Mouse (Mus musculus): ENCODE data around the gene Lad1. TPM values are rescaled to one million over a fixed set of nuclear protein-coding genes. Genes with fewer than 3 reads are reported as not detected.
A peak's percentile ranks its signal among the peaks of the same experiment; 100 is the strongest.

The Lad1 gene
- polyA plus RNA-seq, 1 experiment from 2014 or later: 109 TPM

DNA sequence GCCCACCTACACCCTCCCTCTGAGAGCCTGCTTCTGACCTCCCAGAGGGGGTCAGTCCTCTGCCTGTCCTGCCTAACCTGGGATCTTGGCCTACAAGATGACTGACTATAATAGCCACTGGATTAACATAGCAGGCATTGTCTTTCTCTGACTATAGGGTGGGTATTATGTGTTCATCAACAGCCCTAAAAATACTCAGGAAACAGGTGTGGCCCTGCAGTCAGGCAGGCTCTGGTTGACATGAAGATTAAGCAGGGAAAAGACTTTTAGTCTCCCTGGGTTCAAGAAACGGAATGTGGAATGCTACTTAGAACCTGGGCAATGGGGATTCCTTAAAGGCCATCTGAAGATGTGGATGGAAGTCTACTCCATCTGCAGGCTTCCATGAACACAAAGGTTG lies 19.9 kb upstream of the Lad1 start:
- H3K4me3 ChIP-seq (replicated peaks; ENCODE audit: low read length): no peak overlapping the region
- no peak overlapping the region for H3K27ac ChIP-seq (ENCODE audit: low read length)
- no peak for ATAC-seq (ENCODE audit: insufficient read depth, low FRiP score)
- 71% methylated on average over 1 of the region's 1 CpGs for WGBS
- no peaks in the 10 kb centered on the region for H3K27me3 ChIP-seq (ENCODE audit: control insufficient read depth, insufficient read depth, low read length)
- no peak overlapping the region for H3K4me2 ChIP-seq (ENCODE audit: low read depth, low read length)
- no peaks in the 10 kb centered on the region for H3K36me3 ChIP-seq (ENCODE audit: control insufficient read depth, insufficient read depth, low read length)
- H3K4me1 ChIP-seq (ENCODE audit: control insufficient read depth, insufficient read depth, low read length): peaks cover 39% of the 10 kb centered on the region
- no peak overlapping the region for H3K9ac ChIP-seq (ENCODE audit: low read length)
- H3K9me3 ChIP-seq (replicated peaks; ENCODE audit: control insufficient read depth, low read length): no peaks in the 10 kb centered on the region

DNA sequence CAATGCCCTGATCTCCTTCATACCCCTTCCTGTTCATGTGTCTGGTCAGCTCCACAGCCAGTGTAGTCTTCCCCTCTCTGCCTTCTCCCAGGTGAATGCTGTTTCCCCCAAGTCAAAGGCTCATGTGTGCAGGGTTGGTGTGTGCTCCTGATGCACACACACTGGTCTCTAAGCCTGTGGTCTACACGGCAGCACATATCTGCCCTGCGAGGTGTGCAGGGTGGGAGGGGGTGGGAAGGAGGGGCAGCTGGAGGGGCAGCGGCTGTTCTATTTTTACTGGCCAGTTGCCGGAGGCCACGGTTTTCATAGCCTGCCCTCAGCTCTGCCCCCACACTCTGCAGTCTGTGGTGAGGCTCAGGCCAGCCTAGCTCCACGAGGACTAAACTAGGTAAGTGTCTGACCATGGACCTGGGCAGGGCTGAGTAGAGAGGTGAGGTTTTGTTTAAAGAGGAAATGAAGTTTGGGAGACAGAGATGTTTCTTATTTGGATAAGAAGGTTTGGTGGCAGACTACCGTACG lies 19.2 kb upstream of the Lad1 start:
- H3K4me1 ChIP-seq (ENCODE audit: control insufficient read depth, insufficient read depth, low read length): peaks cover 33% of the 10 kb centered on the region
- H3K9ac ChIP-seq (ENCODE audit: low read length): peak overlapping the region; percentile 23; the same call in 1 of the 2 replicates
- H3K27ac ChIP-seq (ENCODE audit: low read length): no peak overlapping the region
- 42% methylated on average over 8 of the region's 8 CpGs for WGBS
- no peak for ATAC-seq (ENCODE audit: insufficient read depth, low FRiP score)
- no peaks in the 10 kb centered on the region for H3K9me3 ChIP-seq (replicated peaks; ENCODE audit: control insufficient read depth, low read length)
- no peaks in the 10 kb centered on the region for H3K36me3 ChIP-seq (ENCODE audit: control insufficient read depth, insufficient read depth, low read length)
- H3K4me2 ChIP-seq (ENCODE audit: low read depth, low read length): no peak overlapping the region
- no peak overlapping the region for H3K4me3 ChIP-seq (replicated peaks; ENCODE audit: low read length)
- H3K27me3 ChIP-seq (ENCODE audit: control insufficient read depth, insufficient read depth, low read length): no peaks in the 10 kb centered on the region

DNA sequence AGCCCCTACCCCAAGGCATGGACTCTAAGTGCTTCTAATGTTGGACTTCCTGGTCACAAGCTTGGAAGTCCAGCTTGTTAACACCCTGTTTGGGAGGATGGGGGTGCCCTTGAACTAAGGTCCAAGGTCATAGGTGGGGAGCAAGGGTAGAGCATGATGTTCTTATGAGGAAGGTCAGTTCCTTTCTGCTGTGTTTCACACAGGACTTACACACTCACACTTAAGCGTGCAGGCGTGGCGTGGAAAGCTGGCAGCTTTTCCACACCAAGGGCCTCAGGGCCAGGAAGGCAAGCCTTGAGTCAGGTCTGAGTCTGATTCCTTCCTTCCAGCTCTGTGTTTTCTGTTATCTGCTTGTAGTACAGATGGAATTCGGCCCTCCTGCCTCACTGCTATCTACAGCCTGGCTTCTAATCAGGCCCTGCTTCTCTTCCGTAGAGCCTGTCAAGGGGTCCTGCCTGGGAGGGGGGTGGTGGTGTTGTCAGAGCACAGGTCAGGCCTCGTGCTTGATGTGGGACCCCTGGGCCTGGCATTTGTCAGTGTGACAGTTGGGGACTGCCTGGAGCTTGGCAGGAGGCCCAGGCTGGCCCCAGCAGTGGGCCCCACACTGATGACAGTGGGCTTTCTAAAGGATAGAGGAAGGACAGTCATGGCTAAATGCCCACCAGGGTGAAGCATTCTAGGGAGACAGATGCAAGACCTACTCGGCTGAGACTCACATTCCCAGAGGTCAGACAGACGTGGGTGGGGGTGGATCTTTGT lies 18.0 kb upstream of the Lad1 start:
- Histone ChIP-seq H3K4me3 (replicated peaks; ENCODE audit: low read length) (no peak overlapping the region), H3K9ac (ENCODE audit: low read length) (0 out of 2 replicates have a peak overlapping the region, but pooled peaks have one; percentile 2), H3K27ac (ENCODE audit: low read length) (peak overlapping the region; percentile 28), H3K4me2 (ENCODE audit: low read depth, low read length) (no peak overlapping the region), H3K9me3 (replicated peaks; ENCODE audit: control insufficient read depth, low read length) (no peaks in the 10 kb centered on the region), H3K27me3 (ENCODE audit: control insufficient read depth, insufficient read depth, low read length) (no peaks in the 10 kb centered on the region), H3K4me1 (ENCODE audit: control insufficient read depth, insufficient read depth, low read length) (peaks cover 22% of the 10 kb centered on the region), H3K36me3 (ENCODE audit: control insufficient read depth, insufficient read depth, low read length) (no peaks in the 10 kb centered on the region)
- 29% methylated on average over 8 of the region's 8 CpGs for WGBS
- peak; percentile 67; the same call in 1 of the 2 replicates for ATAC-seq (ENCODE audit: insufficient read depth, low FRiP score)

DNA sequence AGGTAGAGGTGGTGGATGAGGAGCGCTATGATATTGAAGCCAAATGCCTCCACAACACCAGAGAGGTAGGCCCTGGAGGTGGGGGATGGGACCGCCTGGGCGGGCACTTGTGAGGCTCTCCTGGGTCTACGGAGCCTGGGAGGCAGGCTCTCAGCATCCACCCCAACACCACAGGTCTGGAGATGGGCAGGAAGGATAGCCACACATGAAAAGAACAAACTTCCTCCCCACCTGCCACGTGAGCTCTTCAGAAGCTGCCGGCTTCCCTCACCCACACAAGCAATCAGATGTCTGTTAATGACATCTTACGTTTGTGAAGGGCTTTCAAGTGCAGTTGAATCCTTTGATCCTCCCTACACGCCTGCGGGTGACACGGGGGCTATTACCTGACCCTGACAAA lies 10.9 kb upstream of the Lad1 start:
- 32% methylated on average over 10 of the region's 10 CpGs for WGBS
- Histone ChIP-seq H3K9ac (ENCODE audit: low read length) (no peak overlapping the region), H3K36me3 (ENCODE audit: control insufficient read depth, insufficient read depth, low read length) (no peaks in the 10 kb centered on the region), H3K4me2 (ENCODE audit: low read depth, low read length) (no peak overlapping the region), H3K4me3 (replicated peaks; ENCODE audit: low read length) (no peak overlapping the region), H3K4me1 (ENCODE audit: control insufficient read depth, insufficient read depth, low read length) (no peaks in the 10 kb centered on the region), H3K27ac (ENCODE audit: low read length) (no peak overlapping the region), H3K9me3 (replicated peaks; ENCODE audit: control insufficient read depth, low read length) (no peaks in the 10 kb centered on the region), H3K27me3 (ENCODE audit: control insufficient read depth, insufficient read depth, low read length) (no peaks in the 10 kb centered on the region)
- ATAC-seq (ENCODE audit: insufficient read depth, low FRiP score): no peak

DNA sequence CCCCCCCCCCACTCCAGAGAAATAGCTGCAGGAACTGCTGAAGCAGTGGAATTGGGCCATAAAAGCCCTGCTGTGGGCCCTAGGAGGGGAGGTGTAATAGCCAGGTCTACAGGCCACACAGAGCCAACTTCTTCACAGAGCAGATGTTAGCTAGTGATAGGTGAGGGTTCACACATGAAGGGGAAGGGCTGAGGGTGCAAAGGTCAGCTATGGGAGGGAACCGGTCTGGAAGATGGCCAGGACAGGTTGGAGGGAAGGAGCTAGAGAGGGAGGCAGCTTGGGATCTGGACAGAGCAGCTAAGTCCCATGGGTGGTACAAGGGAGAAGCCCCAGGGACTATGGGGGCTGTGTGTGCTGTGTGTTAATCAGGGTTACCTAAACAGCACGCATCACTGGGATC lies 8.2 kb upstream of the Lad1 start:
- H3K9me3 ChIP-seq (replicated peaks; ENCODE audit: control insufficient read depth, low read length): no peaks in the 10 kb centered on the region
- H3K4me1 ChIP-seq (ENCODE audit: control insufficient read depth, insufficient read depth, low read length): peaks cover 17% of the 10 kb centered on the region; the same call in 1 of the 2 replicates
- no peak for ATAC-seq (ENCODE audit: insufficient read depth, low FRiP score)
- WGBS: 67% methylated on average over 2 of the region's 2 CpGs
- no peaks in the 10 kb centered on the region for H3K36me3 ChIP-seq (ENCODE audit: control insufficient read depth, insufficient read depth, low read length)
- H3K27ac ChIP-seq (ENCODE audit: low read length): no peak overlapping the region
- no peak overlapping the region for H3K4me2 ChIP-seq (ENCODE audit: low read depth, low read length)
- H3K9ac ChIP-seq (ENCODE audit: low read length): no peak overlapping the region
- no peak overlapping the region for H3K4me3 ChIP-seq (replicated peaks; ENCODE audit: low read length)
- H3K27me3 ChIP-seq (ENCODE audit: control insufficient read depth, insufficient read depth, low read length): no peaks in the 10 kb centered on the region

DNA sequence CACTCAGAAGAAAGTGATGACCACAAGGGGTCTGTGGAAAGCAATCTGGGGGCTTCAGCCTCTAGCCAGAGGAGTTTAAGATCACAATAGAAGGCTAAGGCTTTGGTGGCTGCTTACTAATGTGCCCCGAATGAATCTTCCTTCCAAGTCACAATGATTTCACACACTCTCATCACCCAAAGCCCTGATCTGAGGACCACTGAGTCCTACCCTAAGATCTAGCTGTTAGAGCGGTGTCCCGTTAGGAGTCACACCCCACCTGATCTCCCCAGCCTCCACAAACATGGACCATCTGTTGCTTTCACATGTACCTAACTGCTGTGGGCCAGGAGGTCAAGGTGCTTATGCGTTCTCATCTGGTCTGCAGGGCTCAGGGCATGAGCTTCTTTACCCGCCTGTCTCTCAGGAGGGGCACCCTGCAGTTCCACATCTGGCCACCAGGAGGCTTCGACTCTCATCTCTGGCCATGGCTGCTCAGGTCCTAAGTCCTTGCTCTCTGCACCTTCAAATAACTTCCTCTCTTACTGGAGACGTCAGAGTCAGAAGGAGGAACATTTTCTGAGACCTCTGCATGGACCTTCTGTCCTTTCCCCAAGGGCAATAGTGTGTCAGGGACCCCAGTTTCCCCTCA lies 7.3 kb upstream of the Lad1 start:
- WGBS: 30% methylated on average over 7 of the region's 7 CpGs
- Histone ChIP-seq H3K4me3 (replicated peaks; ENCODE audit: low read length) (no peak overlapping the region), H3K27me3 (ENCODE audit: control insufficient read depth, insufficient read depth, low read length) (no peaks in the 10 kb centered on the region), H3K4me2 (ENCODE audit: low read depth, low read length) (no peak overlapping the region), H3K4me1 (ENCODE audit: control insufficient read depth, insufficient read depth, low read length) (peaks cover 17% of the 10 kb centered on the region; the same call in 1 of the 2 replicates), H3K9ac (ENCODE audit: low read length) (no peak overlapping the region), H3K27ac (ENCODE audit: low read length) (0 out of 2 replicates have a peak overlapping the region, but pooled peaks have one; percentile 95), H3K36me3 (ENCODE audit: control insufficient read depth, insufficient read depth, low read length) (no peaks in the 10 kb centered on the region), H3K9me3 (replicated peaks; ENCODE audit: control insufficient read depth, low read length) (no peaks in the 10 kb centered on the region)
- no peak for ATAC-seq (ENCODE audit: insufficient read depth, low FRiP score)

DNA sequence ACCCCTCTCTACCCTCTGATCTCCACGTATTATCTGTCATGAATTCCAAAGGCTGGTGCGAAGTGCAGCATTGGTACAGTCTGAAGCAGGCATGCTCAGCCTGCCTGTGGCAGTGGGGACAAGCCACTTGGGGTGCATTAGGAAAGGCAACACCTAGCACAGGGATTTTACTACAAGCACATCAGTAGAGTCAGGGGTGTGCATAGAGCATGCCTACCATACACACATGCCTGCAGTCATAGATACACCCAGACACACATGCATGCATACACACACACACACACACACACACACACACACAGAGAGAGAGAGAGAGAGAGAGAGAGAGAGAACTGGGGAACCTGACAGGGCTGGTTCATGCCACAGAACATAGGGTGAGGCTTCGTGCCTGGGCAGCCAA lies 6.2 kb upstream of the Lad1 start:
- H3K9ac ChIP-seq (ENCODE audit: low read length): 0 out of 2 replicates have a peak overlapping the region, but pooled peaks have one; percentile 41
- WGBS: 64% methylated on average over 3 of the region's 3 CpGs
- H3K4me2 ChIP-seq (ENCODE audit: low read depth, low read length): no peak overlapping the region; the same call in 1 of the 2 replicates
- H3K4me3 ChIP-seq (replicated peaks; ENCODE audit: low read length): no peak overlapping the region
- peaks cover 17% of the 10 kb centered on the region; the same call in 1 of the 2 replicates for H3K4me1 ChIP-seq (ENCODE audit: control insufficient read depth, insufficient read depth, low read length)
- no peaks in the 10 kb centered on the region for H3K9me3 ChIP-seq (replicated peaks; ENCODE audit: control insufficient read depth, low read length)
- no peaks in the 10 kb centered on the region for H3K36me3 ChIP-seq (ENCODE audit: control insufficient read depth, insufficient read depth, low read length)
- H3K27ac ChIP-seq (ENCODE audit: low read length): peak overlapping the region; percentile 95
- H3K27me3 ChIP-seq (ENCODE audit: control insufficient read depth, insufficient read depth, low read length): no peaks in the 10 kb centered on the region
- ATAC-seq (ENCODE audit: insufficient read depth, low FRiP score): peak; percentile 48

DNA sequence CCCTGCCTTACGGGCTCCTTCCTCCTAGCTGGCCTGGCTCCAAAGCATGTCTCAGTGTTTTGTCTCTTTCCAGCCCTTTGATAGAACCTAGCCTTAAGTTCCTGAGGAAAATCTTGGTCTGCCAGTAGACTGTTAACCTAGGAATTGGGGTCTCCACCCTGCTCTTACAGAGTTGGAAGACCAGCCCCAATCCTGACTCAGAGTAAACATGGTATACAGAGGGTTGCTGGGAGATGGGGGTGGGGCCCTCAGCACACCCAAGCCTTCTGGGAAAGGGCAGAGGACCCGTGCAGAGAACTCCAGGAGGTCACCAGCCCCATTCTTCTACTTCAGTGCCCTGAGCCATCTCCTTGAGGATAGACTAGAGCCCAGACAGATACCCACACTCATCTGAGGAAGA lies 5.8 kb upstream of the Lad1 start:
- H3K9ac ChIP-seq (ENCODE audit: low read length): 0 out of 2 replicates have a peak overlapping the region, but pooled peaks have one; percentile 31
- H3K4me1 ChIP-seq (ENCODE audit: control insufficient read depth, insufficient read depth, low read length): peaks cover 17% of the 10 kb centered on the region; the same call in 1 of the 2 replicates
- H3K27ac ChIP-seq (ENCODE audit: low read length): peak overlapping the region; percentile 95
- peak; percentile 87 for ATAC-seq (ENCODE audit: insufficient read depth, low FRiP score)
- WGBS: 27% methylated on average over 2 of the region's 2 CpGs
- no peaks in the 10 kb centered on the region for H3K27me3 ChIP-seq (ENCODE audit: control insufficient read depth, insufficient read depth, low read length)
- H3K4me2 ChIP-seq (ENCODE audit: low read depth, low read length): no peak overlapping the region; the same call in 1 of the 2 replicates
- H3K36me3 ChIP-seq (ENCODE audit: control insufficient read depth, insufficient read depth, low read length): no peaks in the 10 kb centered on the region
- no peaks in the 10 kb centered on the region for H3K9me3 ChIP-seq (replicated peaks; ENCODE audit: control insufficient read depth, low read length)
- no peak overlapping the region for H3K4me3 ChIP-seq (replicated peaks; ENCODE audit: low read length)

DNA sequence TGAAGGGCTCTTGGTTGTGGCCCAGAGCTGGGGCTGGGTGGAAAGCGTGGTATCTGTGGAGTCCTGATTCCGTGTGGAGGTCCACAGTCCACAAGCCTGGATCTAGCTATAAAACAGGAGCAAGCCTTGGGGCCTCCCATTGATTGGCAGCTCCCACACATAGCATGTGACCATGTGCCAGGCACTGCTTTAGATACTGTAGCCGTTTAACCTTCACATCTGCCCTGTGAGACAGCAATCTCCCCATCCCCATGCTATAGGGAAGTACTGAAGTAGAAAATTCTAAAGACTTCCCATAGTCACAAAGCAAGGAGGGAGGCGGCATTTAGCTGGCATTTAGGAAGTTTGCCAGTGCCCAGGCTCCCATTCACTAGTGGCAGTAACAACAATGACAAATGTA lies 5.3 kb upstream of the Lad1 start:
- Histone ChIP-seq H3K36me3 (ENCODE audit: control insufficient read depth, insufficient read depth, low read length) (no peaks in the 10 kb centered on the region), H3K27ac (ENCODE audit: low read length) (peak overlapping the region; percentile 95), H3K4me2 (ENCODE audit: low read depth, low read length) (no peak overlapping the region; the same call in 1 of the 2 replicates), H3K4me1 (ENCODE audit: control insufficient read depth, insufficient read depth, low read length) (peaks cover 17% of the 10 kb centered on the region; the same call in 1 of the 2 replicates), H3K9me3 (replicated peaks; ENCODE audit: control insufficient read depth, low read length) (no peaks in the 10 kb centered on the region), H3K27me3 (ENCODE audit: control insufficient read depth, insufficient read depth, low read length) (no peaks in the 10 kb centered on the region), H3K9ac (ENCODE audit: low read length) (0 out of 2 replicates have a peak overlapping the region, but pooled peaks have one; percentile 31), H3K4me3 (replicated peaks; ENCODE audit: low read length) (no peak overlapping the region)
- 53% methylated on average over 4 of the region's 4 CpGs for WGBS
- ATAC-seq (ENCODE audit: insufficient read depth, low FRiP score): peak; percentile 34; the same call in 1 of the 2 replicates

Measured in stomach, embryonic 16.5 days (tissue).